8 mouse cellular contexts compared by ENCODE assay signal in the genomic region with DNA sequence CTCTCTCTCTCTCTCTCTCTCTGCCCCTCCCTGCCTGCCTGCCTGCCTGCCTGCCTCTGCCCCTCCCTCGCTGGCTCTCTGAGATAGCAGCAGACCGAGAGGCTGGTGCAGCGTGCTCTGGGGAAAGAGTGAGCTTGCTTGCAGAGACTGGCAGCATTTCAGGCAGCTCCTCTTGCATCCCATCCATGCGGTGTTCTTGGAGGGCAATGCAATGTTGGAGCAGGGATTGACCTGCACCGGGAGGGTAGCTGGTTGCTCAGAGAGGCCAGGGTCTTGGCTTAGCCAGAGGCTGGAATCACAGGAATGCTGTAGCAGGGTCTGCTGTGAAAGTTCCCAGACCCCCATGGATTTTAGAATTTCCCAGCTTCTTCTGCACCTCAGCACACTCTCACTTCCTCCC.
A peak's percentile ranks its signal among the peaks of the same experiment; 100 is the strongest.
DNase-seq lines count a peak whose midpoint lies in the region; ATAC-seq lines count a peak whose summit lies in the region.

No protein-coding gene starts in this region.

- H3K36me3 ChIP-seq in forebrain, embryonic 13.5 days (ENCODE audit: poor library complexity, severe bottlenecking) = no peaks in the 10 kb centered on the region
- no peaks in the 10 kb centered on the region for H3K36me3 ChIP-seq in intestine, embryonic 16.5 days (ENCODE audit: control insufficient read depth, insufficient read depth, low read length)
- no peaks in the 10 kb centered on the region for H3K36me3 ChIP-seq in liver, embryonic 12.5 days

- no peaks in the 10 kb centered on the region for H3K9me3 ChIP-seq in forebrain, embryonic 13.5 days (replicated peaks)
- no peaks in the 10 kb centered on the region for H3K9me3 ChIP-seq in intestine, embryonic 16.5 days (ENCODE audit: control insufficient read depth, low read length)
- H3K9me3 ChIP-seq in liver, embryonic 12.5 days (replicated peaks) = no peaks in the 10 kb centered on the region

- peaks cover 22% of the 10 kb centered on the region for H3K4me1 ChIP-seq in forebrain, embryonic 13.5 days
- peaks cover 5% of the 10 kb centered on the region for H3K4me1 ChIP-seq in intestine, embryonic 16.5 days (ENCODE audit: control insufficient read depth, insufficient read depth, low read length)
- peaks cover 12% of the 10 kb centered on the region for H3K4me1 ChIP-seq in liver, embryonic 12.5 days

- no peak overlapping the region for H3K27ac ChIP-seq in forebrain, embryonic 13.5 days
- H3K27ac ChIP-seq in intestine, embryonic 16.5 days (ENCODE audit: low read length) = no peak overlapping the region
- no peak overlapping the region for H3K27ac ChIP-seq in liver, embryonic 12.5 days

- H3K27me3 ChIP-seq in forebrain, embryonic 13.5 days = no peaks in the 10 kb centered on the region
- no peaks in the 10 kb centered on the region for H3K27me3 ChIP-seq in intestine, embryonic 16.5 days (replicated peaks; ENCODE audit: control insufficient read depth, insufficient read depth, low read length)
- H3K27me3 ChIP-seq in liver, embryonic 12.5 days (replicated peaks) = peaks cover 20% of the 10 kb centered on the region

- peak overlapping the region; percentile 33 for H3K4me2 ChIP-seq in forebrain, embryonic 13.5 days
- H3K4me2 ChIP-seq in intestine, embryonic 16.5 days (ENCODE audit: low read depth, low read length) = peak overlapping the region; percentile 15; the same call in 1 of the 2 replicates
- peak overlapping the region; percentile 28 for H3K4me2 ChIP-seq in liver, embryonic 12.5 days

- H3K4me3 ChIP-seq in forebrain, embryonic 13.5 days = no peak overlapping the region
- no peak overlapping the region for H3K4me3 ChIP-seq in intestine, embryonic 16.5 days (ENCODE audit: low read length)
- H3K4me3 ChIP-seq in liver, embryonic 12.5 days = no peak overlapping the region

- 0 out of 2 replicates have a peak, but pooled peaks have one; percentile 45 for ATAC-seq in forebrain, embryonic 13.5 days
- no peak; the same call in 1 of the 2 replicates for ATAC-seq in intestine, embryonic 16.5 days
- peak; percentile 76 for ATAC-seq in liver, embryonic 12.5 days

- 0 out of 2 replicates have a peak overlapping the region, but pooled peaks have one; percentile 14 for H3K9ac ChIP-seq in forebrain, embryonic 13.5 days
- no peak overlapping the region for H3K9ac ChIP-seq in intestine, embryonic 16.5 days (ENCODE audit: low read depth, low read length)
- H3K9ac ChIP-seq in liver, embryonic 12.5 days = no peak overlapping the region

- WGBS in forebrain, embryonic 13.5 days = 2% methylated on average over 5 of the region's 5 CpGs
- 6% methylated on average over 5 of the region's 5 CpGs for WGBS in intestine, embryonic 16.5 days
- 7% methylated on average over 5 of the region's 5 CpGs for WGBS in liver, embryonic 12.5 days (ENCODE audit: insufficient replicate concordance)

- DNase-seq in MN1 (ENCODE audit: low spot score) = peak; percentile 18
- DNase-seq in cerebellum, adult 18-20 months = peak; percentile 81 to 91
- peak; percentile 44 for DNase-seq in right cerebral cortex, postnatal 14 days
- DNase-seq in spleen, postnatal 36 days (ENCODE audit: low spot score in 2 of 2) = no peak
- no peak for DNase-seq in urinary bladder, postnatal 10 days (ENCODE audit: low spot score)

Comparison
In these comparisons a context has a peak if more than half of its experiments do, and no peak if none do; other contexts are left out.
1. DNase-seq: peak in MN1 (single experiment), cerebellum, adult 18-20 months (2 of 2) and right cerebral cortex, postnatal 14 days (single experiment); none in spleen, postnatal 36 days (0 of 2) and urinary bladder, postnatal 10 days (single experiment).
2. Peak in every context shown above with its lines, with median percentiles within 50 percentile points of each other: H3K4me2 ChIP-seq.